Mouse (Mus musculus): ENCODE measurements around the gene Hmgn1. TPM values are rescaled to one million over a fixed set of nuclear protein-coding genes. Genes with fewer than 3 reads are reported as not detected.
"Not testable (repeated sequence)": the region's sequence is repeated elsewhere in the genome, so short reads cannot be mapped to it uniquely, and the experiment has no call there.

Gene Hmgn1
- polyA plus RNA-seq, 1 experiment = 102 TPM

GRCm38 (mm10) chr16:96114729-96115128, 12.8 kb downstream of the Hmgn1 start:
- no peak overlapping the region for H3K4me3 ChIP-seq (replicated peaks; ENCODE audit: control insufficient read depth, low read depth, low read length)
- TF ChIP-seq POLR2A (IDR thresholded peaks at IDR 0.05; ENCODE audit: borderline replicate concordance, control insufficient read depth, low read depth, low read length) = no peak
- no peak for TF ChIP-seq CTCF (IDR thresholded peaks at IDR 0.05; ENCODE audit: control insufficient read depth, insufficient read depth, low read length)
- H3K27ac ChIP-seq (ENCODE audit: control insufficient read depth, insufficient read depth, low read depth, low read length, poor library complexity) = no peak overlapping the region
- no peaks in the 10 kb centered on the region for H3K4me1 ChIP-seq (ENCODE audit: control insufficient read depth, insufficient read depth, low read length)
- 35% methylated on average over 4 of the region's 4 CpGs for WGBS

- Histone ChIP-seq H3K4me1 (ENCODE audit: control insufficient read depth, insufficient read depth, low read length) (no peaks in the 10 kb centered on the region; the same call in 1 of the 2 replicates), H3K4me3 (replicated peaks; ENCODE audit: control insufficient read depth, low read depth, low read length) (no peak overlapping the region), H3K27ac (ENCODE audit: control insufficient read depth, insufficient read depth, low read depth, low read length, poor library complexity) (no peak overlapping the region)
- 54% methylated on average over 2 of the region's 2 CpGs for WGBS
- TF ChIP-seq CTCF (IDR thresholded peaks at IDR 0.05; ENCODE audit: control insufficient read depth, insufficient read depth, low read length) (peak; percentile 56; the same call in 1 of the 2 replicates), POLR2A (IDR thresholded peaks at IDR 0.05; ENCODE audit: borderline replicate concordance, control insufficient read depth, low read depth, low read length) (no peak)
These were observed 14.8 kb downstream of the Hmgn1 start for GRCm38 (mm10) chr16:96112769-96113168.

GRCm38 (mm10) chr16:96110655-96111345, 16.7 kb downstream of the Hmgn1 start:
- 29% methylated on average over 5 of the region's 5 CpGs for WGBS
- TF ChIP-seq CTCF (IDR thresholded peaks at IDR 0.05; ENCODE audit: control insufficient read depth, insufficient read depth, low read length) (no peak), POLR2A (IDR thresholded peaks at IDR 0.05; ENCODE audit: borderline replicate concordance, control insufficient read depth, low read depth, low read length) (no peak)
- H3K27ac ChIP-seq (ENCODE audit: control insufficient read depth, insufficient read depth, low read depth, low read length, poor library complexity) = peak overlapping the region; percentile 39; the same call in 1 of the 2 replicates

GRCm38 (mm10) chr16:96109673-96110072, 17.9 kb downstream of the Hmgn1 start:
- WGBS = 47% methylated on average over 4 of the region's 4 CpGs
- H3K4me3 ChIP-seq (replicated peaks; ENCODE audit: control insufficient read depth, low read depth, low read length) = no peak overlapping the region
- TF ChIP-seq CTCF (IDR thresholded peaks at IDR 0.05; ENCODE audit: control insufficient read depth, insufficient read depth, low read length) (no peak), POLR2A (IDR thresholded peaks at IDR 0.05; ENCODE audit: borderline replicate concordance, control insufficient read depth, low read depth, low read length) (no peak)
- no peaks in the 10 kb centered on the region; the same call in 1 of the 2 replicates for H3K4me1 ChIP-seq (ENCODE audit: control insufficient read depth, insufficient read depth, low read length)
- H3K27ac ChIP-seq (ENCODE audit: control insufficient read depth, insufficient read depth, low read depth, low read length, poor library complexity) = peak overlapping the region; percentile 57; the same call in 1 of the 2 replicates

More at GRCm38 (mm10) chr16:96110655-96111345, 16.7 kb downstream of the Hmgn1 start:
- no peak overlapping the region for H3K4me3 ChIP-seq (replicated peaks; ENCODE audit: control insufficient read depth, low read depth, low read length)
- H3K4me1 ChIP-seq (ENCODE audit: control insufficient read depth, insufficient read depth, low read length) = no peaks in the 10 kb centered on the region; the same call in 1 of the 2 replicates

GRCm38 (mm10) chr16:96103036-96103435, 24.5 kb downstream of the Hmgn1 start:
- no peak for TF ChIP-seq CTCF (IDR thresholded peaks at IDR 0.05; ENCODE audit: control insufficient read depth, insufficient read depth, low read length)
- no peak for TF ChIP-seq POLR2A (IDR thresholded peaks at IDR 0.05; ENCODE audit: borderline replicate concordance, control insufficient read depth, low read depth, low read length)
- 47% methylated on average over 2 of the region's 2 CpGs for WGBS
- Histone ChIP-seq H3K27ac (ENCODE audit: control insufficient read depth, insufficient read depth, low read depth, low read length, poor library complexity) (no peak overlapping the region), H3K4me3 (replicated peaks; ENCODE audit: control insufficient read depth, low read depth, low read length) (no peak overlapping the region), H3K4me1 (ENCODE audit: control insufficient read depth, insufficient read depth, low read length) (no peaks in the 10 kb centered on the region)

GRCm38 (mm10) chr16:96097811-96098210, 29.7 kb downstream of the Hmgn1 start:
- not testable (repeated sequence) for H3K4me1 ChIP-seq (ENCODE audit: control insufficient read depth, insufficient read depth, low read length); H3K4me3 ChIP-seq (replicated peaks; ENCODE audit: control insufficient read depth, low read depth, low read length); H3K27ac ChIP-seq (ENCODE audit: control insufficient read depth, insufficient read depth, low read depth, low read length, poor library complexity)

- Histone ChIP-seq H3K4me1 (ENCODE audit: control insufficient read depth, insufficient read depth, low read length) (no peaks in the 10 kb centered on the region), H3K27ac (ENCODE audit: control insufficient read depth, insufficient read depth, low read depth, low read length, poor library complexity) (no peak overlapping the region), H3K4me3 (replicated peaks; ENCODE audit: control insufficient read depth, low read depth, low read length) (no peak overlapping the region)
- 72% methylated on average over 5 of the region's 5 CpGs for WGBS
- TF ChIP-seq POLR2A (IDR thresholded peaks at IDR 0.05; ENCODE audit: borderline replicate concordance, control insufficient read depth, low read depth, low read length) = no peak
- TF ChIP-seq CTCF (IDR thresholded peaks at IDR 0.05; ENCODE audit: control insufficient read depth, insufficient read depth, low read length) = no peak
These were observed 31.6 kb downstream of the Hmgn1 start for GRCm38 (mm10) chr16:96095966-96096365.

- H3K4me3 ChIP-seq (replicated peaks; ENCODE audit: control insufficient read depth, low read depth, low read length) = no peak overlapping the region
- H3K4me1 ChIP-seq (ENCODE audit: control insufficient read depth, insufficient read depth, low read length) = peaks cover 1% of the 10 kb centered on the region; the same call in 1 of the 2 replicates
- TF ChIP-seq POLR2A (IDR thresholded peaks at IDR 0.05; ENCODE audit: borderline replicate concordance, control insufficient read depth, low read depth, low read length) (no peak), CTCF (IDR thresholded peaks at IDR 0.05; ENCODE audit: control insufficient read depth, insufficient read depth, low read length) (no peak)
- H3K27ac ChIP-seq (ENCODE audit: control insufficient read depth, insufficient read depth, low read depth, low read length, poor library complexity) = no peak overlapping the region
- 71% methylated on average over 9 of the region's 9 CpGs for WGBS
These were observed 35.7 kb downstream of the Hmgn1 start for GRCm38 (mm10) chr16:96091515-96092504.

Measured in bone marrow, adult 2 months (tissue).